10 mouse cellular contexts compared by ENCODE assay signal in genomic region chr3:89179056-89179455, GRCm38 (mm10). TPM values are rescaled to one million over a fixed set of nuclear protein-coding genes. Genes with fewer than 3 reads are reported as not detected.
A peak's percentile ranks its signal among the peaks of the same experiment; 100 is the strongest.
DNase-seq lines count a peak whose midpoint lies in the region; ATAC-seq and TF ChIP-seq lines count a peak whose summit lies in the region.
"Had no signal": no experiment of that assay in that cellular context is flagged by ENCODE, and none has a peak within 500 bp of the region (broad histone marks: within the 10 kb centered on the region; RNA-seq: fewer than 3 reads in every experiment).

No protein-coding gene starts in this region.

- no peaks in the 10 kb centered on the region for H3K27me3 ChIP-seq in hindbrain, embryonic 11.5 days (ENCODE audit: control insufficient read depth, insufficient read depth, low read length)
- H3K27me3 ChIP-seq in hindbrain, postnatal 0 days (ENCODE audit: insufficient read depth, low read length): no peaks in the 10 kb centered on the region
- H3K27me3 ChIP-seq in embryonic facial prominence, embryonic 10.5 days (replicated peaks; ENCODE audit: low read depth, poor library complexity, severe bottlenecking): no peaks in the 10 kb centered on the region
- H3K27me3 ChIP-seq in limb, embryonic 13.5 days: no peaks in the 10 kb centered on the region

- in situ Hi-C loops in ES-E14 (cut with MboI; ENCODE audit: low sequenced_read_pairs in 2 of 2, unreplicated experiment in 2 of 2): no loop called here

- peaks cover 24% of the 10 kb centered on the region; the same call in 1 of the 2 replicates for H3K36me3 ChIP-seq in hindbrain, embryonic 11.5 days (ENCODE audit: control insufficient read depth, insufficient read depth, low read length)
- peaks cover 50% of the 10 kb centered on the region for H3K36me3 ChIP-seq in hindbrain, postnatal 0 days (ENCODE audit: insufficient read depth, low read length)
- H3K36me3 ChIP-seq in ES-E14 (ENCODE audit: control insufficient read depth, insufficient read depth, low read length, poor library complexity, severe bottlenecking): peaks cover 42% of the 10 kb centered on the region
- H3K36me3 ChIP-seq in embryonic facial prominence, embryonic 10.5 days (replicated peaks): peaks cover 70% of the 10 kb centered on the region
- peaks cover 67% of the 10 kb centered on the region for H3K36me3 ChIP-seq in limb, embryonic 13.5 days

- intact Hi-C loops in left cerebral cortex, postnatal 36 days (cut with DNase I): no loop called here

- no peak overlapping the region; the same call in 1 of the 2 replicates for H3K4me3 ChIP-seq in hindbrain, embryonic 11.5 days (ENCODE audit: low read depth, low read length)
- H3K4me3 ChIP-seq in hindbrain, postnatal 0 days (ENCODE audit: low read length): no peak overlapping the region
- no peak overlapping the region; a peak in 1 of 4 replicates for H3K4me3 ChIP-seq in ES-E14 (ENCODE audit: insufficient read depth in 1 of 2, low read depth in 1 of 2, low read length in 2 of 2, poor library complexity in 1 of 2, severe bottlenecking in 1 of 2)
- peak overlapping the region; percentile 84 for H3K4me3 ChIP-seq in embryonic facial prominence, embryonic 10.5 days
- peak overlapping the region; percentile 84 for H3K4me3 ChIP-seq in limb, embryonic 13.5 days

- TF ChIP-seq CTCF in hindbrain, postnatal 0 days (IDR thresholded peaks at IDR 0.05; ENCODE audit: low read depth): no peak

- DNase-seq in hindbrain, embryonic 11.5 days (ENCODE audit: low spot score): no peak
- DNase-seq in hindbrain, postnatal 0 days (ENCODE audit: low spot score): no peak
- no peak for DNase-seq in ES-E14 (ENCODE audit: low read depth, low spot score)
- DNase-seq in embryonic facial prominence, embryonic 10.5 days (ENCODE audit: low spot score): no peak
- no peak for DNase-seq in left cerebral cortex, postnatal 36 days (ENCODE audit: low spot score in 2 of 2)
- no peak for DNase-seq in kidney, postnatal 25 days
- no peak for DNase-seq in cerebellum, postnatal 36 days
- DNase-seq: right cerebral cortex, adult 18-20 months had no signal

- peaks cover 16% of the 10 kb centered on the region for H3K4me1 ChIP-seq in hindbrain, embryonic 11.5 days (replicated peaks; ENCODE audit: control insufficient read depth, insufficient read depth, low read length)
- peaks cover 14% of the 10 kb centered on the region for H3K4me1 ChIP-seq in hindbrain, postnatal 0 days (ENCODE audit: insufficient read depth, low read length)
- H3K4me1 ChIP-seq in ES-E14 (ENCODE audit: control insufficient read depth in 2 of 2, insufficient read depth in 2 of 2, low read length in 2 of 2, poor library complexity in 1 of 2): peaks cover 4 to 6% of the 10 kb centered on the region in 2 experiments; a peak in 3 of 4 replicates
- peaks cover 31% of the 10 kb centered on the region for H3K4me1 ChIP-seq in embryonic facial prominence, embryonic 10.5 days
- peaks cover 30% of the 10 kb centered on the region for H3K4me1 ChIP-seq in limb, embryonic 13.5 days

- 0 out of 2 replicates have a peak overlapping the region, but pooled peaks have one; percentile 86 for H3K4me2 ChIP-seq in hindbrain, embryonic 11.5 days (replicated peaks; ENCODE audit: low read depth, low read length)
- no peak overlapping the region for H3K4me2 ChIP-seq in hindbrain, postnatal 0 days (ENCODE audit: low read depth, low read length)
- H3K4me2 ChIP-seq in limb, embryonic 13.5 days (replicated peaks): peak overlapping the region; percentile 76

- no peak overlapping the region for H3K9ac ChIP-seq in hindbrain, embryonic 11.5 days (ENCODE audit: low read depth, low read length)
- no peak overlapping the region for H3K9ac ChIP-seq in hindbrain, postnatal 0 days (replicated peaks; ENCODE audit: low read length)
- peak overlapping the region; percentile 45; the same call in 1 of the 2 replicates for H3K9ac ChIP-seq in ES-E14 (ENCODE audit: insufficient read depth, low read depth, low read length, poor library complexity, severe bottlenecking)
- peak overlapping the region; percentile 92; the same call in 1 of the 2 replicates for H3K9ac ChIP-seq in limb, embryonic 13.5 days

- H3K27ac ChIP-seq in hindbrain, embryonic 11.5 days (ENCODE audit: low read depth, low read length): no peak overlapping the region
- no peak overlapping the region for H3K27ac ChIP-seq in hindbrain, postnatal 0 days
- H3K27ac ChIP-seq in ES-E14 (ENCODE audit: insufficient read depth, low read depth, low read length, poor library complexity, severe bottlenecking): no peak overlapping the region
- H3K27ac ChIP-seq in embryonic facial prominence, embryonic 10.5 days (replicated peaks): no peak overlapping the region; the same call in 1 of the 2 replicates
- no peak overlapping the region for H3K27ac ChIP-seq in limb, embryonic 13.5 days
- H3K27ac ChIP-seq: macrophage had no signal

- WGBS in hindbrain, embryonic 11.5 days: 89% methylated on average over 11 of the region's 11 CpGs
- WGBS in hindbrain, postnatal 0 days: 94% methylated on average over 11 of the region's 11 CpGs
- 94% methylated on average over 11 of the region's 11 CpGs for WGBS in embryonic facial prominence, embryonic 10.5 days
- WGBS in limb, embryonic 13.5 days: 88% methylated on average over 11 of the region's 11 CpGs

- H3K9me3 ChIP-seq in hindbrain, embryonic 11.5 days (ENCODE audit: control insufficient read depth, low read length): no peaks in the 10 kb centered on the region
- H3K9me3 ChIP-seq in hindbrain, postnatal 0 days (ENCODE audit: low read length): no peaks in the 10 kb centered on the region
- H3K9me3 ChIP-seq in ES-E14 (ENCODE audit: control insufficient read depth, insufficient read depth, low read depth, low read length): no peaks in the 10 kb centered on the region
- H3K9me3 ChIP-seq in embryonic facial prominence, embryonic 10.5 days: no peaks in the 10 kb centered on the region
- H3K9me3 ChIP-seq in limb, embryonic 13.5 days: no peaks in the 10 kb centered on the region

- no peak for ATAC-seq in hindbrain, embryonic 11.5 days (ENCODE audit: low FRiP score)
- ATAC-seq in hindbrain, postnatal 0 days: no peak
- no peak for ATAC-seq in limb, embryonic 13.5 days (ENCODE audit: low FRiP score, low read depth)

TF ChIP-seq in ES-E14, 5 proteins besides CTCF, POLR2A, EP300 and RAD21:
- TF ChIP-seq HCFC1 (IDR thresholded peaks at IDR 0.05; ENCODE audit: borderline replicate concordance, insufficient read depth, low read length) (no peak), CHD2 (IDR thresholded peaks at IDR 0.05; ENCODE audit: low read depth, low read length) (no peak), MAFK (IDR thresholded peaks at IDR 0.05; ENCODE audit: insufficient read depth, low read depth, low read length) (no peak), ZNF384 (IDR thresholded peaks at IDR 0.05; ENCODE audit: low read depth, low read length) (no peak), ZC3H11A (IDR thresholded peaks at IDR 0.05; ENCODE audit: borderline replicate concordance, low read depth, low read length) (no peak)

RNA-seq across cellular contexts. Expression of gene Scamp3, which starts 1.8 kb away (rescaled TPM):
- polyA plus RNA-seq in hindbrain, embryonic 11.5 days (2014; fragmentation: Nextera tagmentation; extraction: Ambion mirVana): 85.9 and 90.4 TPM in 2 replicates
- total RNA-seq in hindbrain, postnatal 0 days (2014; rRNA removed): 60.4 and 77.5 TPM in 2 replicates
- 139 and 143 TPM in 2 replicates for polyA plus RNA-seq in hindbrain, postnatal 0 days (2015; fragmentation: Nextera tagmentation; extraction: Ambion mirVana)
- total RNA-seq in ES-E14 (2012; rRNA removed): 83.2 and 102 TPM in 2 replicates
- 108 and 117 TPM in 2 replicates for polyA plus RNA-seq in embryonic facial prominence, embryonic 10.5 days (2016; fragmentation: Nextera tagmentation; extraction: Ambion mirVana)
- 115 and 119 TPM in 2 replicates for polyA plus RNA-seq in limb, embryonic 13.5 days (2015; fragmentation: Nextera tagmentation; extraction: Ambion mirVana)
- 10 to 100 TPM; 64.0 to 67.2 TPM for total RNA-seq in left cerebral cortex, postnatal 36 days (2021)

RNA-seq across cellular contexts. Expression of gene Fam189b, which starts 3.9 kb away (rescaled TPM):
- 18.5 and 19.8 TPM in 2 replicates for polyA plus RNA-seq in hindbrain, embryonic 11.5 days (2014; fragmentation: Nextera tagmentation; extraction: Ambion mirVana)
- 15.2 and 19.7 TPM in 2 replicates for total RNA-seq in hindbrain, postnatal 0 days (2014; rRNA removed)
- polyA plus RNA-seq in hindbrain, postnatal 0 days (2015; fragmentation: Nextera tagmentation; extraction: Ambion mirVana): 29.1 and 29.2 TPM in 2 replicates
- total RNA-seq in ES-E14 (2012; rRNA removed): 8.6 and 9.3 TPM in 2 replicates
- polyA plus RNA-seq in embryonic facial prominence, embryonic 10.5 days (2016; fragmentation: Nextera tagmentation; extraction: Ambion mirVana): 29.0 and 30.8 TPM in 2 replicates
- polyA plus RNA-seq in limb, embryonic 13.5 days (2015; fragmentation: Nextera tagmentation; extraction: Ambion mirVana): 34.0 and 35.2 TPM in 2 replicates
- total RNA-seq in left cerebral cortex, postnatal 36 days (2021): 10 to 100 TPM; 59.3 to 60.3 TPM

RNA-seq across cellular contexts. Expression of gene Clk2, which starts 14.5 kb away (rescaled TPM):
- 27.6 and 30.6 TPM in 2 replicates for polyA plus RNA-seq in hindbrain, embryonic 11.5 days (2014; fragmentation: Nextera tagmentation; extraction: Ambion mirVana)
- total RNA-seq in hindbrain, postnatal 0 days (2014; rRNA removed): 36.3 and 43.1 TPM in 2 replicates
- polyA plus RNA-seq in hindbrain, postnatal 0 days (2015; fragmentation: Nextera tagmentation; extraction: Ambion mirVana): 13.3 and 13.7 TPM in 2 replicates
- 42.0 and 60.1 TPM in 2 replicates for total RNA-seq in ES-E14 (2012; rRNA removed)
- polyA plus RNA-seq in embryonic facial prominence, embryonic 10.5 days (2016; fragmentation: Nextera tagmentation; extraction: Ambion mirVana): 33.6 and 36.2 TPM in 2 replicates
- polyA plus RNA-seq in limb, embryonic 13.5 days (2015; fragmentation: Nextera tagmentation; extraction: Ambion mirVana): 32.3 and 36.6 TPM in 2 replicates
- 10 to 100 TPM; 36.8 to 52.2 TPM for total RNA-seq in left cerebral cortex, postnatal 36 days (2021)

RNA-seq across cellular contexts. Expression of gene Hcn3, which starts 19.1 kb away (rescaled TPM):
- 3.6 and 4.5 TPM in 2 replicates for polyA plus RNA-seq in hindbrain, embryonic 11.5 days (2014; fragmentation: Nextera tagmentation; extraction: Ambion mirVana)
- 83.8 and 85.7 TPM in 2 replicates for total RNA-seq in hindbrain, postnatal 0 days (2014; rRNA removed)
- polyA plus RNA-seq in hindbrain, postnatal 0 days (2015; fragmentation: Nextera tagmentation; extraction: Ambion mirVana): 33.5 and 38.1 TPM in 2 replicates
- 4.0 and 6.0 TPM in 2 replicates for total RNA-seq in ES-E14 (2012; rRNA removed)
- polyA plus RNA-seq in embryonic facial prominence, embryonic 10.5 days (2016; fragmentation: Nextera tagmentation; extraction: Ambion mirVana): 3.5 and 3.6 TPM in 2 replicates
- polyA plus RNA-seq in limb, embryonic 13.5 days (2015; fragmentation: Nextera tagmentation; extraction: Ambion mirVana): 2.0 and 3.0 TPM in 2 replicates
- total RNA-seq in left cerebral cortex, postnatal 36 days (2021): 10 to 100 TPM; 12.9 to 19.1 TPM

RNA-seq across cellular contexts. Expression of gene Gba, which starts 23.7 kb away (rescaled TPM):
- polyA plus RNA-seq in hindbrain, embryonic 11.5 days (2014; fragmentation: Nextera tagmentation; extraction: Ambion mirVana): 43.7 and 47.3 TPM in 2 replicates
- 62.5 and 77.4 TPM in 2 replicates for total RNA-seq in hindbrain, postnatal 0 days (2014; rRNA removed)
- polyA plus RNA-seq in hindbrain, postnatal 0 days (2015; fragmentation: Nextera tagmentation; extraction: Ambion mirVana): 45.8 and 46.8 TPM in 2 replicates
- total RNA-seq in ES-E14 (2012; rRNA removed): 69.3 and 89.7 TPM in 2 replicates
- 33.8 and 33.9 TPM in 2 replicates for polyA plus RNA-seq in embryonic facial prominence, embryonic 10.5 days (2016; fragmentation: Nextera tagmentation; extraction: Ambion mirVana)
- 35.6 and 40.2 TPM in 2 replicates for polyA plus RNA-seq in limb, embryonic 13.5 days (2015; fragmentation: Nextera tagmentation; extraction: Ambion mirVana)
- 10 to 100 TPM; 62.4 to 64.6 TPM for total RNA-seq in left cerebral cortex, postnatal 36 days (2021)

Comparison
In these comparisons a context has a peak if more than half of its experiments do, and no peak if none do; other contexts are left out.
1. H3K4me3 ChIP-seq: peak in embryonic facial prominence, embryonic 10.5 days (single experiment) and limb, embryonic 13.5 days (single experiment); none in hindbrain, embryonic 11.5 days (single experiment), hindbrain, postnatal 0 days (single experiment) and ES-E14 (0 of 2).
2. H3K9ac ChIP-seq: peak in ES-E14 (single experiment) and limb, embryonic 13.5 days (single experiment); none in hindbrain, embryonic 11.5 days (single experiment) and hindbrain, postnatal 0 days (single experiment).